Mouse (Mus musculus) liver, adult 2 months (tissue): Measurements from ENCODE around the gene Clptm1. TPM values are rescaled to one million over a fixed set of nuclear protein-coding genes. Genes with fewer than 3 reads are reported as not detected.
"Not testable (repeated sequence)": the region's sequence is repeated elsewhere in the genome, so short reads cannot be mapped to it uniquely, and the experiment has no call there.

ENCODE experiments used
- DNase-seq: peaks from one replicate; pipeline ENCODE4 v3.0.0-alpha.2; 2011; ENCODE audit warnings: low read depth, low spot score; ENCODE audit errors: extremely low read depth
- H3K27ac ChIP-seq: fragments of 200-500 bp; replicated peaks from 2 replicates; pipeline ENCODE4 v1.5.1; 2012; ENCODE audit warnings: low read depth, mild to moderate bottlenecking, control low read depth, inconsistent platforms, low read length; ENCODE audit not compliant: insufficient read depth
- H3K27me3 ChIP-seq: fragments of 200-500 bp; 2 replicates; pipeline ENCODE4 v1.6.1; 2012; ENCODE audit warnings: mild to moderate bottlenecking, moderate library complexity, low read length, inconsistent platforms; ENCODE audit not compliant: control insufficient read depth, insufficient read depth
- H3K36me3 ChIP-seq: fragments of 200-500 bp; 2 replicates; pipeline ENCODE4 v1.6.1; 2012; ENCODE audit warnings: low read length, inconsistent platforms; ENCODE audit not compliant: control insufficient read depth, insufficient read depth
- H3K4me1 ChIP-seq: fragments of 200-500 bp; 2 replicates; pipeline ENCODE4 v1.6.1; 2011; ENCODE audit warnings: low read length; ENCODE audit not compliant: control insufficient read depth, insufficient read depth
- H3K4me3 ChIP-seq: fragments of 200-500 bp; 2 replicates; pipeline ENCODE4 v1.5.1; 2011; ENCODE audit warnings: low read depth, mild to moderate bottlenecking, control low read depth, low read length, moderate library complexity; ENCODE audit not compliant: insufficient read depth
- H3K79me2 ChIP-seq: fragments of 200-500 bp; 2 replicates; pipeline ENCODE4 v1.6.1; 2012; ENCODE audit warnings: inconsistent platforms, mild to moderate bottlenecking, low read length, moderate library complexity; ENCODE audit not compliant: control insufficient read depth, insufficient read depth
- H3K9ac ChIP-seq: fragments of 200-500 bp; 2 replicates; pipeline ENCODE4 v1.6.1; 2012; ENCODE audit warnings: low read depth, mild to moderate bottlenecking, control low read depth, inconsistent platforms, low read length
- CTCF ChIP-seq: fragments of 200-500 bp; IDR thresholded peaks from 2 replicates; pipeline ENCODE4 v1.5.1; 2011; ENCODE audit warnings: low read depth, low read length, control low read depth
- POLR2A ChIP-seq: fragments of 200-500 bp; IDR thresholded peaks from 2 replicates; pipeline ENCODE4 v1.6.1; 2011; ENCODE audit warnings: low read length, control low read depth; ENCODE audit not compliant: insufficient read depth; ENCODE audit errors: extremely low read depth
- WGBS: fragments of 180-500 bp; shearing (Covaris S2); methylation state at CpG from one replicate; pipeline ENCODE4 v1.1.7; 2018; 5-methylcytosine and 5-hydroxymethylcytosine counted together
- polyA plus RNA-seq: library from polyadenylated mRNA; depleted of rRNA; stranded (reverse); fragments of >200 nt; gene quantifications from 2 replicates; pipeline ENCODE4 v1.2.3, GENCODE M21; 2012
- total RNA-seq: library from RNA; depleted of rRNA; stranded (reverse); fragments of >200 nt; gene quantifications from 2 replicates; pipeline ENCODE4 v1.2.3, GENCODE M21; 2014

Gene Clptm1
- total and polyA plus RNA-seq, 2 experiments = 49.8 to 79.9 TPM

DNA sequence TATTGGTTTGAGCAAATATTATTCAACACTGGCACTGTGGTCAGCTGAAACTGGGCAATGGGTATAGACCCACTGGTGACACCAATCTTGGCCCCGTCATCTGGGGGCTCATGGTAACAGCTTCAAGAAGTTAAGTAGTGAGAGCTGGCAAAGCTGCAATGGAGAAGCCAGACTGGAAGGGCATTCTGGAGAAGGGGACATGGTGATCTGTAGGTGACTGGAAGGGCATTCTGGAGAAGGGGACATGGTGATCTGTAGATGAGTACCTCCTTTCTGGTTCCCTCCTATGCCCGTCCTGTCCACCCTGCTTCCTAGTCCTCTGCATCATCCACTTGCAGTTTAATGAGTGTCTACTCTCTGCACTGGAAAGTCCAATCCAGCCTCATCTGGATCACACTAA, 23.8 kb upstream of the Clptm1 start:
- TF ChIP-seq CTCF = no peak
- TF ChIP-seq POLR2A = no peak
- Histone ChIP-seq H3K36me3 (no peaks in the 10 kb centered on the region), H3K27me3 (no peaks in the 10 kb centered on the region), H3K9ac (peak overlapping the region; percentile 31; the same call in 1 of the 2 replicates), H3K4me1 (peaks cover 42% of the 10 kb centered on the region), H3K79me2 (no peaks in the 10 kb centered on the region), H3K27ac (peak overlapping the region; percentile 90), H3K4me3 (no peak overlapping the region)
- WGBS = 19% methylated on average over 2 of the region's 2 CpGs
- peak; percentile 68 for DNase-seq

DNA sequence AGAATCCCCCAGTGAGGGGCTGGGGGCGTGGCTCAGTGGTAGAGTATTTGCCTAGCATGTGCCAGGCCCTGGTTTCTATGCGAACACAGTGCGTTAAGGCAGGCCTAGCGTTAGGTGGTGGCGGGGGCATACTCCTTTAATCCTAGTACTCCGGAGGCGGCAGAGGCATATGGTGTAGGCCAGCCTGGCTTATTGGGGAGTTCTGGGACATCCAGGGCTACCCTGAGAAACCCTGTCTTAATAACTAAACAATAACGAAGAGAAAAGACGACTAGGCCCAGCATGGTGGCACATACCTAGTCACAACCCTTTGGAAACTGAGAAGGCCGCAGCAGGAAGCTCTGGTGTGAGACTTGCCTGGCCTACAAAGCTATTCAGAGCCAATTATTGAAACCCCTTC, 23.3 kb upstream of the Clptm1 start:
- peak; percentile 66 for DNase-seq
- Histone ChIP-seq H3K79me2 (no peaks in the 10 kb centered on the region), H3K36me3 (no peaks in the 10 kb centered on the region), H3K4me1 (peaks cover 44% of the 10 kb centered on the region), H3K4me3 (no peak overlapping the region), H3K27ac (peak overlapping the region; percentile 99), H3K9ac (peak overlapping the region; percentile 20; the same call in 1 of the 2 replicates), H3K27me3 (no peaks in the 10 kb centered on the region)
- TF ChIP-seq POLR2A (no peak), CTCF (0 out of 2 replicates have a peak, but pooled peaks have one; percentile 1)
- 33% methylated on average over 10 of the region's 10 CpGs for WGBS

GRCm38 (mm10) chr7:19686927-19687583, 22.2 kb upstream of the Clptm1 start:
- DNase-seq = peak; percentile 81
- not testable (repeated sequence) for H3K27me3 ChIP-seq, H3K36me3 ChIP-seq, H3K4me3 ChIP-seq, H3K79me2 ChIP-seq
- TF ChIP-seq POLR2A = 0 out of 2 replicates have a peak, but pooled peaks have one; percentile 28
- WGBS = 7% methylated on average over 8 of the region's 8 CpGs
- Histone ChIP-seq H3K27ac (peak overlapping the region; percentile 99), H3K4me1 (peaks cover 42% of the 10 kb centered on the region), H3K9ac (peak overlapping the region; percentile 49)

GRCm38 (mm10) chr7:19686521-19686920, 21.7 kb upstream of the Clptm1 start:
- peak overlapping the region; percentile 49 for H3K9ac ChIP-seq
- H3K36me3 ChIP-seq = no peaks in the 10 kb centered on the region
- no peaks in the 10 kb centered on the region for H3K79me2 ChIP-seq
- peak overlapping the region; percentile 99 for H3K27ac ChIP-seq
- H3K27me3 ChIP-seq = no peaks in the 10 kb centered on the region
- DNase-seq = peak; percentile 91
- no peak overlapping the region for H3K4me3 ChIP-seq
- TF ChIP-seq CTCF (no peak), POLR2A (no peak)
- peaks cover 44% of the 10 kb centered on the region for H3K4me1 ChIP-seq
- 35% methylated on average over 6 of the region's 6 CpGs for WGBS

DNA sequence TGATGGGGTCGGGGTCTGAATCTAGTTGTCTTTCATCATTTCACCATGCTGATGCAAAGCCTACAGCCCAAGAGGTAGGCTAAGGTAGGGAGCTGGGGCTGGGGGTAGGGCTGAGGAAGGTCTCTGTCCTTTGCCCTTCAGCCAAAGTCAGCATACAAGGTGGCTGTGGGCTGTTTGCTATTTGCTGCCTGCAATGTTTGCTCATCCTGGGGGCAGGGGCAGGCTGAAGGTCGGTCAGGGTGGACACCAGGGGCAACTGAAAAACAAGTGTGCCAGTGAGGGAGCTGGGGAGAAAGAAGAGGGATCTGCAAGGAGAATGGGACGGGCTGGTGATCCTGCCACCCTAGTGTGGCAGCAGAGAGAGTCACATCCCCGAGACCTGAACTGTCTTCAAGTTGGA, 20.5 kb upstream of the Clptm1 start:
- peak; percentile 95 for DNase-seq
- H3K79me2 ChIP-seq = no peaks in the 10 kb centered on the region; the same call in 1 of the 2 replicates
- TF ChIP-seq POLR2A (peak; percentile 72), CTCF (no peak)
- 14% methylated on average over 4 of the region's 4 CpGs for WGBS
- H3K27me3 ChIP-seq = no peaks in the 10 kb centered on the region
- no peak overlapping the region for H3K4me3 ChIP-seq
- no peaks in the 10 kb centered on the region for H3K36me3 ChIP-seq
- H3K27ac ChIP-seq = peak overlapping the region; percentile 99
- H3K4me1 ChIP-seq = peaks cover 41% of the 10 kb centered on the region
- H3K9ac ChIP-seq = peak overlapping the region; percentile 77

DNA sequence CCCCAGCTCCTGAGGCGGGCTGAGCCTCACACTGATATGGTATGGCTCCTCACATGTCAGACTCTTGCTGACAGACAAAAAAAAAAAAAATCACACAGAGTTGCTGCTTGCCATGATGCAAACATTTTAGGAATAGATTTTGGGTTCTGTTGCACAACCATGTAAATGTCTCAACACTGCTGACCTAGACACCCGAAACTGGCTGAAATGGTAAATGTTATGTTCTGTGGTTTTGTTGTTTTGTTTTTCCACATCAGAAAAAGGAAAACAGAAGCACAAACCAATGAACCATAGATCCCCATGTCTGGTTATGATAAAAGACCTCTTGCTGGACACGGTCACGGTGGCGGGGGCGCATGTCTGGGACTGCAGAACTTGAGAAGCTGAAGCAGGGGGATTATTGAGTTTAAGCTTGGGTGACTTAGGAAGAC, 19.0 kb upstream of the Clptm1 start:
- H3K36me3 ChIP-seq = 0 out of 2 replicates have a peak, but pooled peaks cover 2% of the 10 kb centered on the region
- H3K4me3 ChIP-seq = no peak overlapping the region
- TF ChIP-seq POLR2A (no peak), CTCF (no peak)
- H3K9ac ChIP-seq = peak overlapping the region; percentile 41
- H3K27ac ChIP-seq = peak overlapping the region; percentile 98
- peaks cover 31% of the 10 kb centered on the region for H3K4me1 ChIP-seq
- H3K27me3 ChIP-seq = no peaks in the 10 kb centered on the region
- WGBS = 40% methylated on average over 6 of the region's 6 CpGs
- DNase-seq = peak; percentile 83
- H3K79me2 ChIP-seq = peaks cover under 1% of the 10 kb centered on the region; the same call in 1 of the 2 replicates
